Mouse (Mus musculus) lung, postnatal 0 days (tissue): ENCODE results near the gene Slc35c2. TPM values are rescaled to one million over a fixed set of nuclear protein-coding genes. Genes with fewer than 3 reads are reported as not detected.

Experiments used
- ATAC-seq: fragments of 200-750 bp; cut with Nextera tagmentation; 2 replicates; pipeline ENCODE4 v1.8.0; 2017; ENCODE audit warnings: moderate library complexity
- DNase-seq: peaks from one replicate; pipeline ENCODE4 v3.0.0-alpha.2; 2016; ENCODE audit warnings: low spot score
- H3K27ac ChIP-seq: fragments of 300-500 bp; sonication (generic); 2 replicates; pipeline ENCODE4 v1.5.1; 2014; ENCODE audit warnings: antibody characterized with exemption, mild to moderate bottlenecking, low read length, mixed read lengths
- H3K27me3 ChIP-seq: fragments of 300-500 bp; sonication (generic); replicated peaks from 2 replicates; pipeline ENCODE4 v1.6.1; 2014; ENCODE audit warnings: low read length, mixed read lengths; ENCODE audit not compliant: insufficient read depth
- H3K36me3 ChIP-seq: fragments of 300-500 bp; sonication (generic); 2 replicates; pipeline ENCODE4 v1.6.1; 2014; ENCODE audit warnings: low read length, mixed read lengths; ENCODE audit not compliant: insufficient read depth
- H3K4me1 ChIP-seq: fragments of 300-500 bp; sonication (generic); 2 replicates; pipeline ENCODE4 v1.6.1; 2014; ENCODE audit warnings: antibody characterized with exemption, low read depth, low read length, mixed read lengths; ENCODE audit not compliant: insufficient read depth
- H3K4me2 ChIP-seq: fragments of 300-500 bp; sonication (generic); replicated peaks from 2 replicates; pipeline ENCODE4 v1.6.1; 2014; ENCODE audit warnings: low read depth, mild to moderate bottlenecking, low read length, moderate library complexity, mixed read lengths
- H3K4me3 ChIP-seq: fragments of 300-500 bp; sonication (generic); 2 replicates; pipeline ENCODE4 v1.5.1; 2014; ENCODE audit warnings: low read depth, low read length
- H3K9ac ChIP-seq: fragments of 300-500 bp; sonication (generic); replicated peaks from 2 replicates; pipeline ENCODE4 v1.6.1; 2014; ENCODE audit warnings: low read depth, mild to moderate bottlenecking
- H3K9me3 ChIP-seq: fragments of 300-500 bp; sonication (generic); 2 replicates; pipeline ENCODE4 v1.6.1; 2016; ENCODE audit warnings: low read length, mixed read lengths
- CTCF ChIP-seq: IDR thresholded peaks from 2 replicates; pipeline ENCODE4 v1.5.1; 2016; ENCODE audit warnings: antibody characterized with exemption, mild to moderate bottlenecking
- EP300 ChIP-seq: IDR thresholded peaks from 2 replicates; pipeline ENCODE4 v1.6.1; 2016; ENCODE audit warnings: antibody characterized with exemption, mild to moderate bottlenecking, control low read depth
- WGBS: fragments of 180-500 bp; shearing (Covaris S2); extraction: QIAGEN DNeasy Blood & Tissue Kit; methylation state at CpG from one replicate; pipeline ENCODE4 v1.1.7; 2014; 5-methylcytosine and 5-hydroxymethylcytosine counted together
- polyA plus RNA-seq: library from polyadenylated mRNA; unstranded; fragments of >200 nt; fragmentation: Nextera tagmentation; extraction: Ambion mirVana; gene quantifications from 2 replicates; pipeline ENCODE4 v1.2.1, GENCODE M21; 2015

The Slc35c2 gene
- polyA plus RNA-seq, 1 experiment from 2014 or later: 42.8 TPM

DNA sequence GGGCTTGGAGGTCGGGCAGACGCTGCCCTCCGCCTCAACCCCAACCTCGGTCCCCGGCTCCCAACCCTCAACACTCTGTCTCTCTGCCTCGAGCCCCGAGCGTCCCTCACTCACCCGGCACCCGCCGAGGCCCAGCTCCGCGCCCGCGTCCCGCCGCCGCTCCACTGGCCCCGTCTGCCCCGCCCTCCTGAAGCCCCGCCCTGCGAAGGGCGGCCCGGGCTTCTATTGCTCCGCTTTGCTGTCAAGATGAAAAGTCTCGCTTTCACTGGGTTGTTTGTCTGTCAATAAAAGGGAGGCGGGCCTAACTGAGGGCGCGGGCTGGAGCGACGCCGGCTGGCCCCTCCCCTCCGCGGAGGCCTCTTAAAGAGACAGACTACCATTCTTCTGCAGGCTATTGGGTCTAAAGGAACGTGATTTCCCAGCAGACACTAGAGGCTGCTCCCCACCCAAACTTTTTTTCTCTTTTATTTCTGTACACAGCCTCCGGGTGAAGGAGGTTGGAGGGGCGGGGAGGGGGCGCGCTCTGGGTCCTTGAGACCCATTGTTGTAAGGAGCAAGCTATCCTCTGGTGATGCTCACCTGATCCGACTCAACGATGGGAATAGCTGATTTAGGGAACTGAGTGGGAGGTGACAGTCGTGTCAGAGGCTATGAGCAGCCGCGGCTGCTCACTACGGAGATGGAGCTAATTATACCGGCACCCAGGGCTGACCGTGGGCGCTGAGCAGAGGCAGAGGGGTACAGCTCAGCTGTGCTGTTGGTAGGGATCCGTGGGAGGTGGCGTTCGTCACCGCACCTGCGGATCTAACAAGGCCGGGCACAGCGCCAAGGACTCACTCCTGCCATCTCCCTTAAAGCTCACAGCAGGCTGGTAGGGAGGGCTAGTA is 38.9 kb upstream of the Slc35c2 start, which contains the start of gene Elmo2:
Gene Elmo2, minus strand, starts transcription at position 176 of the 887 bp plus-strand sequence.
- peak; percentile 97 for ATAC-seq
- Histone ChIP-seq H3K27ac (peak within 1 kb of the TSS; percentile 86), H3K4me1 (peaks cover 29% of the 10 kb centered on the region; the same call in 1 of the 2 replicates), H3K4me3 (peak within 1 kb of the TSS; percentile 85), H3K9me3 (no peaks in the 10 kb centered on the region), H3K4me2 (peak within 1 kb of the TSS; percentile 87), H3K36me3 (no peaks in the 10 kb centered on the region), H3K27me3 (0 out of 2 replicates have a peak, but pooled peaks cover 2% of the 10 kb centered on the region), H3K9ac (peak within 1 kb of the TSS; percentile 82)
- TF ChIP-seq CTCF: no peak
- TF ChIP-seq EP300: peak; percentile 58; the same call in 1 of the 2 replicates
- 1% methylated on average over 40 of the region's 55 CpGs for WGBS
- DNase-seq: peak; percentile 97

- peak overlapping the region; percentile 82 for H3K9ac ChIP-seq
- H3K27me3 ChIP-seq: 0 out of 2 replicates have a peak, but pooled peaks cover 2% of the 10 kb centered on the region
- H3K4me1 ChIP-seq: peaks cover 34% of the 10 kb centered on the region; the same call in 1 of the 2 replicates
- DNase-seq (peak; percentile 43), ATAC-seq (peak; percentile 8)
- H3K27ac ChIP-seq: peak overlapping the region; percentile 86
- H3K9me3 ChIP-seq: no peaks in the 10 kb centered on the region
- no peaks in the 10 kb centered on the region for H3K36me3 ChIP-seq
- H3K4me3 ChIP-seq: peak overlapping the region; percentile 85
- under 1% methylated on average over 24 of the region's 30 CpGs for WGBS
- TF ChIP-seq EP300 (peak; percentile 21; the same call in 1 of the 2 replicates), CTCF (no peak)
- peak overlapping the region; percentile 87 for H3K4me2 ChIP-seq
These were observed 38.0 kb upstream of the Slc35c2 start for GRCm38 (mm10) chr2:165325521-165326303.

- Histone ChIP-seq H3K9ac (0 out of 2 replicates have a peak overlapping the region, but pooled peaks have one; percentile 6), H3K27me3 (no peaks in the 10 kb centered on the region), H3K36me3 (no peaks in the 10 kb centered on the region), H3K4me1 (peaks cover 49% of the 10 kb centered on the region; the same call in 1 of the 2 replicates), H3K9me3 (no peaks in the 10 kb centered on the region), H3K27ac (peak overlapping the region; percentile 86), H3K4me2 (peak overlapping the region; percentile 87; the same call in 1 of the 2 replicates), H3K4me3 (no peak overlapping the region)
- peak; percentile 85 for DNase-seq
- ATAC-seq: peak; percentile 36
- TF ChIP-seq CTCF (no peak), EP300 (no peak; the same call in 1 of the 2 replicates)
- 41% methylated on average over 5 of the region's 5 CpGs for WGBS
These were observed 36.3 kb upstream of the Slc35c2 start for GRCm38 (mm10) chr2:165323928-165324327.

DNA sequence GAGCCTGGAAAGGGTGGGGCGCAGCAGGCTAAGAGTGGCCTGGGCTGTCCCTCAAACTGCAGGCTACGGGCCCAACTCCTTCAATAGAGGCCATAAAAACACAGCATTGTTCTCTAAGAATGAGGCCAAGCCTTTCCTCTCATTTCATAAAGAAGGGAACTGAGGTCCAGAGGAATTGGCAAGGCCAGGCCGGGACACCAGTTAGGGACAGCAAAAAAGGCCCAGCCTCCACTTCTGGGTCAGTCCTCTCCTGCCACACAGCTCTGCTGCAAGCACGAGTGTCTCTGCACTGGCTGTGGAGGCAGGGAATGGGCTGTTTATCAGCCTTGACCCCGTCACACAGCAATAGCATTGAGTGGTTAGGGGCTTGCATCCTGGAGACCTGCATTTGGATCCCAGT is 35.8 kb upstream of the Slc35c2 start:
- DNase-seq (no peak), ATAC-seq (no peak)
- Histone ChIP-seq H3K27ac (peak overlapping the region; percentile 86), H3K36me3 (no peaks in the 10 kb centered on the region), H3K27me3 (no peaks in the 10 kb centered on the region), H3K9me3 (no peaks in the 10 kb centered on the region), H3K9ac (no peak overlapping the region), H3K4me3 (no peak overlapping the region), H3K4me1 (peaks cover 54% of the 10 kb centered on the region; the same call in 1 of the 2 replicates), H3K4me2 (no peak overlapping the region)
- no peak for TF ChIP-seq EP300
- TF ChIP-seq CTCF: no peak
- WGBS: 54% methylated on average over 5 of the region's 5 CpGs

DNA sequence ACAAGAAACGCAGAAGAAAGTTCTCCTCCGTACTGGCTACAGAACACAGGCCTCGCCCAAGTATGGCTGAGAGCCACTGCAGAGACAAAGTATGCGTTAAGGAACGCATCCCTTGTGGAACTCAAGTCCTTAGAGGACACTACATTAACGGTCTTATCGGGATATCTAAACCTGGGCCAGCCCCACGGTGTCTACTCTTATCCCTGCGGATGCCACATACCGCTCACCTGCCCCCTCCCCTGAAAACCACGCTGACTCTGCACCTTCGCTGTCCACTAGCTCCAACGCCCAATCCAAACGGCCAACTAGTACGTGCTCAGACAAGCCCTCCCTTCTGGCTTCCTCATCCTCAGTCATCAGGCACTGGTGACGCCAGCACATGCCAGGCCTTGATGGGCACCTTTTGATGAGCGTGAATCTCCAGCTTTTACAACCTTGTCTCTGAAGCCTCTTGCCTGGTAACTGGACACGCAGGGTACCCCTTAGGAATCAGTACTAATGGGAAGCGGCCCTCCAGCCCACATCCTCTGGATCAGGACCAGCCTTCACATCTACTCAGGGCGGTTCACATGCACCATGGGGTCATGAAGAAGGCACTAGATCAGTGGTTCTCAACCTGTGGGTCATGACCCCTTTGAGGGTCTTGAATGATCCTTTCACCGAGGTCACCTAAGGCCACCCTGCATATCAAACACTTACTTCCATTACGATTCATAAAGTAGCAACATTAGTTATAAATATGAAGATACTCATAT is 34.5 kb upstream of the Slc35c2 start:
- H3K36me3 ChIP-seq: no peaks in the 10 kb centered on the region
- peak overlapping the region; percentile 35; the same call in 1 of the 2 replicates for H3K4me2 ChIP-seq
- 72% methylated on average over 22 of the region's 22 CpGs for whole genome bisulfite sequencing
- H3K4me3 ChIP-seq: no peak overlapping the region
- no peak overlapping the region for H3K9ac ChIP-seq
- ATAC-seq: no peak
- no peaks in the 10 kb centered on the region for H3K27me3 ChIP-seq
- H3K27ac ChIP-seq: peak overlapping the region; percentile 86
- H3K9me3 ChIP-seq: no peaks in the 10 kb centered on the region
- DNase-seq: no peak
- TF ChIP-seq CTCF: no peak
- no peak for TF ChIP-seq EP300
- H3K4me1 ChIP-seq: peaks cover 62% of the 10 kb centered on the region; the same call in 1 of the 2 replicates
